Mouse (Mus musculus) liver, postnatal 0 days (tissue): ENCODE measurements around the gene Catspere2.
A peak's percentile ranks its signal among the peaks of the same experiment; 100 is the strongest.
"Not testable (repeated sequence)": the region's sequence is repeated elsewhere in the genome, so short reads cannot be mapped to it uniquely, and the experiment has no call there.

Source experiments
- CTCF ChIP-seq: sonication (generic); IDR thresholded peaks from 2 replicates; pipeline ENCODE4 v1.5.1; 2016; ENCODE audit warnings: antibody characterized with exemption, low read depth
- EP300 ChIP-seq: IDR thresholded peaks from 2 replicates; pipeline ENCODE4 v1.6.1; 2016; ENCODE audit warnings: antibody characterized with exemption, low read depth, mild to moderate bottlenecking

DNA sequence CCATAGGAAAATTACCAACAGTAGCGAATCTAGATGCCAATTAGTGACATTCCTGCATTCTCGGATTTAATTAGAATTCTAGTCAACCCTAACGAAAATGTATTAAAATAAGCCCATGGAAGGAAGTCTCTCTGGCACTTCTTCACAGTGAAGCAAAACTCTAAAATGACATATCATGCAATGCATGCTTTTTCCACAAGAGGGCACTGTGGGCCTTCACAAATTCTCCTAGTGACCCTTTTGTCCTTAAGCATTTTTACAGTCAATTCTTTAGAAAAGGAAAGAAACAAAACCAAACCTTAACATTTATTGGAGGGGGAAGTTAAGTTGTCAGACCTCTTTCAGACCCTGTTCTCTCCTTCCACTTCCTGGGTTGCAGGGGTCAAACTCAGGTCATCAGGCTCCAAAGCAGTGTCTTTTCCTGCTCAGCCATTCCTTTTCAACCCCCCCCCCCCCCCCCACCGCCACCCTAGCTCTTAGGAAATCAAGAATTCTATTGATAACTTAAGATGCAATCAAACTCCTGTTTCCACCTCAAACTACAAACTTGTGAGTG, 42.7 kb upstream of the Catspere2 start:
- peak; percentile 53 for TF ChIP-seq CTCF
- not testable (repeated sequence) for TF ChIP-seq EP300
